Mouse (Mus musculus) midbrain, embryonic 16.5 days (tissue): ENCODE results near the gene Exoc4. TPM values are rescaled to one million over a fixed set of nuclear protein-coding genes. Genes with fewer than 3 reads are reported as not detected.

Source experiments
- ATAC-seq: fragments of 200-750 bp; cut with Nextera tagmentation; 2 replicates; pipeline ENCODE4 v1.8.0; 2017; ENCODE audit warnings: moderate TSS enrichment
- H3K27ac ChIP-seq: fragments of 300-500 bp; sonication (generic); 2 replicates; pipeline ENCODE4 v1.5.1; 2014; ENCODE audit warnings: mild to moderate bottlenecking, low read length, mixed read lengths
- H3K27me3 ChIP-seq: fragments of 300-500 bp; sonication (generic); 2 replicates; pipeline ENCODE4 v1.6.1; 2014; ENCODE audit warnings: low read depth, low read length, mixed read lengths; ENCODE audit not compliant: control insufficient read depth, insufficient read depth
- H3K36me3 ChIP-seq: fragments of 300-500 bp; sonication (generic); 2 replicates; pipeline ENCODE4 v1.6.1; 2014; ENCODE audit warnings: mild to moderate bottlenecking, low read length, moderate library complexity, mixed read lengths; ENCODE audit not compliant: control insufficient read depth, insufficient read depth
- H3K4me1 ChIP-seq: fragments of 300-500 bp; sonication (generic); 2 replicates; pipeline ENCODE4 v1.6.1; 2014; ENCODE audit warnings: mild to moderate bottlenecking, low read length, mixed read lengths; ENCODE audit not compliant: control insufficient read depth, insufficient read depth
- H3K4me2 ChIP-seq: fragments of 300-500 bp; sonication (generic); 2 replicates; pipeline ENCODE4 v1.6.1; 2014; ENCODE audit warnings: mild to moderate bottlenecking, low read length, mixed read lengths
- H3K4me3 ChIP-seq: fragments of 300-500 bp; sonication (generic); 2 replicates; pipeline ENCODE4 v1.5.1; 2014; ENCODE audit warnings: low read depth, mild to moderate bottlenecking, low read length, moderate library complexity, mixed read lengths
- H3K9ac ChIP-seq: fragments of 300-500 bp; sonication (generic); 2 replicates; pipeline ENCODE4 v1.6.1; 2014; ENCODE audit warnings: low read depth, low read length, mixed read lengths
- H3K9me3 ChIP-seq: fragments of 300-500 bp; sonication (generic); replicated peaks from 2 replicates; pipeline ENCODE4 v1.6.1; 2014; ENCODE audit warnings: mild to moderate bottlenecking, low read length, mixed read lengths; ENCODE audit not compliant: control insufficient read depth, poor library complexity, severe bottlenecking
- WGBS: fragments of 180-500 bp; shearing (Covaris S2); extraction: QIAGEN DNeasy Blood & Tissue Kit; methylation state at CpG from one replicate; pipeline ENCODE4 v1.1.7; 2014; 5-methylcytosine and 5-hydroxymethylcytosine counted together
- polyA plus RNA-seq: library from polyadenylated mRNA; unstranded; fragments of >200 nt; fragmentation: Nextera tagmentation; extraction: Ambion mirVana; gene quantifications from 2 replicates; pipeline ENCODE4 v1.2.1, GENCODE M21; 2015

Gene Exoc4
- polyA plus RNA-seq, 1 experiment from 2014 or later, result 48.7 TPM

DNA sequence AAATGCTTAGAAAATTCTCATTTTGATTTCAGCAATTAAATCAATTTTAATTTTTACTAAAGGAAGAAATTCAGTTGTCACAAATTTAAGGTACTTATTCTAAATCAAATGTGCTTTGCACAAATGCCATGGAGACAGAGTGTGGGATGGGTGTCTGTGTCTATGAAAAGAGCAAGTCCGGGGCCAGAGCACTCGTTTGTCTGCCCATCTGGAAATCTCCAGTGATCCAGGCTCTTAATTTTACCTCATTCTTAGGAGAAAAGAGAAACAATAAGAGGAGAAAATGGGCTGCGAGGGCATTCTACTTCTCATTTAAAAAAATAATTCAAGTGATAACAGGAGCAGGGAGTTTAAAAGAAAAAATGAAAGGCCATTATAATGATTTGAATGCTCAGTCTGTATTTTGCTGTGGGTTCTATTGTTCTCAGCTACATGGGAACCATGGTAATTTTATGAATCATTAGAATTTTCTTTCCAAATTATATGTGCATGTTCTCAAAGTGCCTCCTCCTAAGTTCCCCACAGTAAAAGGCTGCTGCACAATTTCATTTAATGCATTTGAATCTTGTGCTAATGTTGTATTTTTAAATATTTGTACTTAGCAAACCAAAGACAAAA lies 554.7 kb downstream of the Exoc4 start:
- Histone ChIP-seq H3K27me3 (no peaks in the 10 kb centered on the region), H3K4me3 (no peak overlapping the region), H3K9me3 (no peaks in the 10 kb centered on the region), H3K27ac (no peak overlapping the region), H3K36me3 (no peaks in the 10 kb centered on the region), H3K4me1 (no peaks in the 10 kb centered on the region), H3K9ac (no peak overlapping the region), H3K4me2 (no peak overlapping the region)
- no peak for ATAC-seq
- WGBS, result 20% methylated on average over 3 of the region's 3 CpGs

DNA sequence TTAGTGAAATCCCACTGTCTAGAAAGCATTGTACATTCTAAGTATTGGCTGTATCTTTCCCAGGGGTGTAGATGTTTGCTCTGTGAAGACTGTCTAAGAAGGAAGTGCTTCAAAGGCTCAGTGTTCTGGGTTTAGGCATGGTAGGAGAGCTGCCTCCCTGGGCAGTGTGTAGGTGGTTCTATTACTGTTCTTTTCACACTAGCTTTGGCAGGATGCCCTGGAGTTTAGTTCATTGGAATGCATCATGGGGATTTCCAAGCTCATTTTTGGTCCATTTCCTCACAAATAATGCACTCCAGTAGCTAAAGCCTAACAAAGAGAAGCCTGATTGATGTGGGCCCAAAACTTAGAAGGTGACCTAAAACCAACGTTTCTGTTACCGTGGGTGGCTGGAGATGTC lies 555.9 kb downstream of the Exoc4 start:
- no peak overlapping the region for H3K9ac ChIP-seq
- no peaks in the 10 kb centered on the region for H3K36me3 ChIP-seq
- H3K27ac ChIP-seq, result no peak overlapping the region
- no peaks in the 10 kb centered on the region for H3K9me3 ChIP-seq
- no peaks in the 10 kb centered on the region for H3K27me3 ChIP-seq
- no peaks in the 10 kb centered on the region for H3K4me1 ChIP-seq
- WGBS, result 60% methylated on average over 2 of the region's 2 CpGs
- no peak overlapping the region for H3K4me2 ChIP-seq
- ATAC-seq, result no peak
- no peak overlapping the region for H3K4me3 ChIP-seq

- Histone ChIP-seq H3K27me3 (no peaks in the 10 kb centered on the region), H3K27ac (no peak overlapping the region), H3K9ac (no peak overlapping the region), H3K9me3 (no peaks in the 10 kb centered on the region), H3K4me3 (no peak overlapping the region), H3K4me1 (no peaks in the 10 kb centered on the region), H3K36me3 (no peaks in the 10 kb centered on the region), H3K4me2 (no peak overlapping the region)
- no peak for ATAC-seq
- 84% methylated on average over 3 of the region's 3 CpGs for WGBS
Observed at GRCm38 (mm10) chr6:33806072-33806782, 557.3 kb downstream of the Exoc4 start.

GRCm38 (mm10) chr6:33814386-33814785 lies 565.5 kb downstream of the Exoc4 start:
- 56% methylated on average over 2 of the region's 2 CpGs for WGBS

DNA sequence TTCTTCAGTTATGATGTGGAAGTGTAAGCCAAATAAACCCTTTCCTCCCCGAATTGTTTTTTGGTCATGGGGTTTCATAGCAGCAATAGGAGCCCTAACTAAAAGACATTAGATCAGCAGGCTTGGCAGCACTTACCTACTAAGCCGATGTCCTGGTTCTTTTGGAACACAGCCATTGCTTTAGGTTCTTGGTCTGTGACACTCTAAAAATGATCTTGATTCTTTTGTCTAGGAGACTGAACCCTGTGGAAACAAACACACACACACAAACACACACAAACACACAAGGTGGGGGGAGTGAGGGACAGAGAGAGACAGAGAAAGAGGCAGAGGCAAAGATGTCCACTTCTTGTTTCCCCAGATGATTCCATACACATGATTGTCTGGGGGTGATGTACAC lies 574.3 kb downstream of the Exoc4 start:
- H3K27ac ChIP-seq, result no peak overlapping the region
- H3K9me3 ChIP-seq, result no peaks in the 10 kb centered on the region
- no peaks in the 10 kb centered on the region for H3K27me3 ChIP-seq
- H3K9ac ChIP-seq, result no peak overlapping the region
- no peak overlapping the region for H3K4me2 ChIP-seq
- H3K36me3 ChIP-seq, result no peaks in the 10 kb centered on the region
- no peak for ATAC-seq
- H3K4me3 ChIP-seq, result no peak overlapping the region
- H3K4me1 ChIP-seq, result no peaks in the 10 kb centered on the region
- WGBS, result 93% methylated on average over 2 of the region's 2 CpGs

More at GRCm38 (mm10) chr6:33814386-33814785, 565.5 kb downstream of the Exoc4 start:
- H3K9me3 ChIP-seq, result no peaks in the 10 kb centered on the region
- no peak overlapping the region for H3K4me3 ChIP-seq
- ATAC-seq, result no peak
- H3K27me3 ChIP-seq, result no peaks in the 10 kb centered on the region
- peaks cover 5% of the 10 kb centered on the region; the same call in 1 of the 2 replicates for H3K4me1 ChIP-seq
- no peak overlapping the region for H3K27ac ChIP-seq
- H3K4me2 ChIP-seq, result no peak overlapping the region
- no peaks in the 10 kb centered on the region for H3K36me3 ChIP-seq
- no peak overlapping the region for H3K9ac ChIP-seq

DNA sequence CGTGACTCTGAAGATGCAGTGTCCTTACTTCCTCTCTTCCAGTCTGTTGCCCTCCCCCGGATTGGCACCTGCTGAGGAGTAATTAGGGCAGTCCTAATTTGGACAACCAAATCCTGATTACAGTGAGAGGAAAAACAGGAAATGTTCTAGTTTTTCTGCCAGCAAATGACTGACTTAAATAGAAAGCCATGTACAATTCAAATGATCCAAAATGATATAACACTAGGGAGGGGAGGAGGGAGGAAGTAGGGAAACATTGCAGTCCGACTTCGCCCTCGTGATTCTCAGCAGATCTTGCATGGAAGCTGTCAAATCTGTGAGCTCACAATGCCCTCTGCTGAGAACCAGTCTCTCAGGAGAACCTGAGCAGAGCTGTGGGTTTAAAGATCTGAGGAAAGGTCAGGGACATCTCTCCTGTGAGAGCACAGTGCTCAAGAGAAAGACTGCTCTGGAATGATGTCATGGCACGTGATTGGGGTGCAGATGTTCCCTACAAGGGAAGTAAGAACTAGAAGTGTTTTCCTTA lies 575.0 kb downstream of the Exoc4 start:
- ATAC-seq, result no peak
- Histone ChIP-seq H3K27ac (no peak overlapping the region), H3K4me3 (no peak overlapping the region), H3K4me1 (no peaks in the 10 kb centered on the region), H3K9ac (no peak overlapping the region), H3K36me3 (no peaks in the 10 kb centered on the region), H3K9me3 (no peaks in the 10 kb centered on the region), H3K4me2 (no peak overlapping the region), H3K27me3 (no peaks in the 10 kb centered on the region)
- 67% methylated on average over 6 of the region's 6 CpGs for WGBS

DNA sequence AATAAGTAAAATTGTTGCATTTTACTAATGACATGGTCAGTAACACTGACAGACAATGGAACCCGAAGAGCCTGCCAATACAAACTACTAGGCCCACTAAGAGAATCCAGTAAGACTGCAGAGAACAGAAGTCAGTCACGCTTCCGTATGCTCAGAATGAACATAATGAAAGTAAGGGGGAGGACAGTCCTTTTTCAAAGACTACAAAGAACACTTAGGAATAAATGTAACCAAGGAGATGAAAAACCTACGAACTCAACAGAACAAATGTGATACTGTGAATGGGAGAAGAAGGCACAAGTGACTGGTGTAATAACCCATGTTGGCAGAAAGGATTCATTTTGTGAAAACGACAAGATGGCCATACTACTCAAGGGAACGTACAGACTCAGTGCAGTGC lies 579.6 kb downstream of the Exoc4 start:
- H3K27ac ChIP-seq, result no peak overlapping the region
- ATAC-seq, result no peak
- no peaks in the 10 kb centered on the region for H3K36me3 ChIP-seq
- H3K27me3 ChIP-seq, result no peaks in the 10 kb centered on the region
- no peaks in the 10 kb centered on the region for H3K4me1 ChIP-seq
- no peak overlapping the region for H3K9ac ChIP-seq
- no peaks in the 10 kb centered on the region for H3K9me3 ChIP-seq
- no peak overlapping the region for H3K4me3 ChIP-seq
- H3K4me2 ChIP-seq, result no peak overlapping the region
- 18% methylated on average over 6 of the region's 6 CpGs for WGBS

DNA sequence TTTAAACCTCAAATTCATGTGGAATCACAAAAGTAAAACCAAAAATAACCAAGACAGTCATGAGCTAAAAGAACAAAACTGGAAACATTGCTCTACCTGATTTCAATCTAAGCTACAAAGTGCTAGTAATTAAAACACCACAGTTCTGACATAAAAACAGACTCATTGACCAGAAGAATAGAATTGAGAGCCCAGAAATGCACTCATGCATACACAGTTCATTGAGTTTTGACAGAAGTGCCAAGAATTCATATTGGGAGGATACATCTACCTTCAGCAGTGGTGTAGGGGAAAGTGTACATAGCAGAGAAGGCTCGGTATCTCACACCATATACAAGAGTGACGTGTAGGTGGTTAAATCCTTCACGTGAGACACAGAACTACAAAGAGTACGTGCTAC lies 580.4 kb downstream of the Exoc4 start:
- ATAC-seq, result no peak
- H3K27me3 ChIP-seq, result no peaks in the 10 kb centered on the region
- no peaks in the 10 kb centered on the region for H3K36me3 ChIP-seq
- H3K27ac ChIP-seq, result no peak overlapping the region
- H3K9ac ChIP-seq, result no peak overlapping the region
- no peak overlapping the region for H3K4me3 ChIP-seq
- no peak overlapping the region for H3K4me2 ChIP-seq
- 95% methylated on average over 4 of the region's 4 CpGs for WGBS
- H3K4me1 ChIP-seq, result no peaks in the 10 kb centered on the region
- H3K9me3 ChIP-seq, result no peaks in the 10 kb centered on the region

GRCm38 (mm10) chr6:33831276-33831675 lies 582.4 kb downstream of the Exoc4 start:
- no peak overlapping the region for H3K4me3 ChIP-seq
- WGBS, result 88% methylated on average over 3 of the region's 3 CpGs

More at GRCm38 (mm10) chr6:33831276-33831675, 582.4 kb downstream of the Exoc4 start:
- H3K4me1 ChIP-seq, result no peaks in the 10 kb centered on the region
- no peak for ATAC-seq
- no peaks in the 10 kb centered on the region for H3K36me3 ChIP-seq
- no peak overlapping the region for H3K27ac ChIP-seq
- no peak overlapping the region for H3K4me2 ChIP-seq
- H3K9me3 ChIP-seq, result no peaks in the 10 kb centered on the region
- H3K27me3 ChIP-seq, result no peaks in the 10 kb centered on the region
- H3K9ac ChIP-seq, result no peak overlapping the region
